25 mouse cellular contexts compared by ENCODE assay signal in the genomic region with DNA sequence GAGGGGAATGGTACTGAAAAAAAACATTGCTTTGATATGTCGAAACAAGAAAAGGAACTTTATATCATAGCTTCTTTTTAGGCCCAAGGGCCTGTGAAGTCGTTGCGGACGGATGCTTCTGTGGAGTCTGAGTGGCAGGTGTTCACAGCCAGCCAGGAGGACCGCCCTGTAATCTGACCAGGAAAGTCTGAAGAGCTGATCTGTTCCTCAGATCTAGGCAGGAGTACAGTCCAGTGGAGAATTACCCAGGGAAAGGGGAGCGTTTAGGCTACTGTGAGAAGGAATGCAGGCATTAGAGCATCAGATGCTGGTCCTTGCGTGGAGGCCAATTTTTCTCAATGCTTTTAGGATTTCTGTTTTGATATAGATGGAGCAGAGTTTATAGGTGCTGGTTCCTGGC.
DNase-seq lines count a peak whose midpoint lies in the region; ATAC-seq and TF ChIP-seq lines count a peak whose summit lies in the region.
"Had no signal": no experiment of that assay in that cellular context is flagged by ENCODE, and none has a peak within 500 bp of the region (broad histone marks: within the 10 kb centered on the region; RNA-seq: fewer than 3 reads in every experiment).

No protein-coding gene starts in this region.

- TF ChIP-seq POLR2A in kidney, adult 2 months (IDR thresholded peaks at IDR 0.05; ENCODE audit: low read depth, low read length): no peak

- TF ChIP-seq EP300 in lung, postnatal 0 days (IDR thresholded peaks at IDR 0.05): no peak

- no peak for TF ChIP-seq CTCF in kidney, adult 2 months (conservative IDR thresholded peaks at IDR 0.05; ENCODE audit: insufficient read depth, insufficient read length, low read depth, low read length)
- TF ChIP-seq CTCF in lung, embryonic 14.5 days (IDR thresholded peaks at IDR 0.05; ENCODE audit: low read depth): no peak
- TF ChIP-seq CTCF in lung, postnatal 0 days (IDR thresholded peaks at IDR 0.05): no peak

- intact Hi-C loops in gastrocnemius, postnatal 36 days (cut with DNase I): no loop called here

- H3K9me3 ChIP-seq in kidney, embryonic 14.5 days (ENCODE audit: control insufficient read depth, low read length): no peaks in the 10 kb centered on the region
- no peaks in the 10 kb centered on the region for H3K9me3 ChIP-seq in kidney, embryonic 16.5 days (ENCODE audit: low read length)
- H3K9me3 ChIP-seq in lung, embryonic 14.5 days (ENCODE audit: low read depth, low read length): no peaks in the 10 kb centered on the region
- H3K9me3 ChIP-seq in lung, postnatal 0 days (ENCODE audit: low read length): no peaks in the 10 kb centered on the region
- H3K9me3 ChIP-seq: embryonic facial prominence, embryonic 10.5 days; embryonic facial prominence, embryonic 12.5 days; forebrain, embryonic 13.5 days; G1E had no signal

- WGBS in kidney, embryonic 14.5 days: 47% methylated on average over 7 of the region's 7 CpGs
- 69% methylated on average over 7 of the region's 7 CpGs for WGBS in kidney, adult 2 months
- WGBS in kidney, embryonic 16.5 days: 34% methylated on average over 7 of the region's 7 CpGs
- 51% methylated on average over 7 of the region's 7 CpGs for WGBS in lung, embryonic 14.5 days
- 68% methylated on average over 7 of the region's 7 CpGs for WGBS in lung, postnatal 0 days

- H3K27ac ChIP-seq in kidney, embryonic 14.5 days (ENCODE audit: low read depth, low read length): no peak overlapping the region
- H3K27ac ChIP-seq in kidney, adult 2 months (ENCODE audit: insufficient read depth, low read depth, low read length): no peak overlapping the region
- H3K27ac ChIP-seq in kidney, embryonic 16.5 days (ENCODE audit: low read length): no peak overlapping the region
- H3K27ac ChIP-seq in lung, embryonic 14.5 days (ENCODE audit: low read depth): peak overlapping the region; percentile 30; the same call in 1 of the 2 replicates
- no peak overlapping the region for H3K27ac ChIP-seq in lung, postnatal 0 days (ENCODE audit: low read length)
- H3K27ac ChIP-seq: embryonic facial prominence, embryonic 10.5 days; embryonic facial prominence, embryonic 12.5 days; forebrain, embryonic 13.5 days had no signal

- H3K4me2 ChIP-seq in kidney, embryonic 14.5 days (replicated peaks; ENCODE audit: low read depth, low read length): no peak overlapping the region
- no peak overlapping the region for H3K4me2 ChIP-seq in kidney, embryonic 16.5 days (replicated peaks; ENCODE audit: low read depth, low read length)
- H3K4me2 ChIP-seq in lung, embryonic 14.5 days: no peak overlapping the region
- no peak overlapping the region for H3K4me2 ChIP-seq in lung, postnatal 0 days (replicated peaks; ENCODE audit: low read depth, low read length)
- H3K4me2 ChIP-seq: embryonic facial prominence, embryonic 12.5 days; forebrain, embryonic 13.5 days had no signal

- H3K4me1 ChIP-seq in kidney, embryonic 14.5 days (ENCODE audit: control insufficient read depth, insufficient read depth, low read length): no peaks in the 10 kb centered on the region
- H3K4me1 ChIP-seq in kidney, adult 2 months (ENCODE audit: control insufficient read depth, insufficient read depth, low read length): no peaks in the 10 kb centered on the region
- no peaks in the 10 kb centered on the region for H3K4me1 ChIP-seq in kidney, embryonic 16.5 days (ENCODE audit: insufficient read depth, low read length)
- no peaks in the 10 kb centered on the region for H3K4me1 ChIP-seq in lung, embryonic 14.5 days (ENCODE audit: insufficient read depth)
- no peaks in the 10 kb centered on the region for H3K4me1 ChIP-seq in lung, postnatal 0 days (ENCODE audit: insufficient read depth, low read depth, low read length)
- H3K4me1 ChIP-seq: embryonic facial prominence, embryonic 10.5 days; forebrain, embryonic 13.5 days had no signal

- no peaks in the 10 kb centered on the region for H3K27me3 ChIP-seq in kidney, embryonic 14.5 days (ENCODE audit: control insufficient read depth, insufficient read depth, low read length)
- H3K27me3 ChIP-seq in kidney, adult 2 months (replicated peaks; ENCODE audit: control insufficient read depth, insufficient read depth, low read length): no peaks in the 10 kb centered on the region
- H3K27me3 ChIP-seq in kidney, embryonic 16.5 days (ENCODE audit: insufficient read depth, low read length): no peaks in the 10 kb centered on the region
- no peaks in the 10 kb centered on the region for H3K27me3 ChIP-seq in lung, embryonic 14.5 days (ENCODE audit: insufficient read depth, low read length)
- H3K27me3 ChIP-seq in lung, postnatal 0 days (replicated peaks; ENCODE audit: insufficient read depth, low read length): no peaks in the 10 kb centered on the region
- H3K27me3 ChIP-seq: CH12.LX; embryonic facial prominence, embryonic 12.5 days; forebrain, embryonic 13.5 days; Patski had no signal

- H3K36me3 ChIP-seq in kidney, embryonic 14.5 days (ENCODE audit: control insufficient read depth, insufficient read depth, low read length): no peaks in the 10 kb centered on the region
- no peaks in the 10 kb centered on the region for H3K36me3 ChIP-seq in kidney, adult 2 months (ENCODE audit: control insufficient read depth, insufficient read depth, low read length)
- H3K36me3 ChIP-seq in kidney, embryonic 16.5 days (ENCODE audit: insufficient read depth, low read length): no peaks in the 10 kb centered on the region
- H3K36me3 ChIP-seq in lung, embryonic 14.5 days (ENCODE audit: insufficient read depth): no peaks in the 10 kb centered on the region
- no peaks in the 10 kb centered on the region for H3K36me3 ChIP-seq in lung, postnatal 0 days (ENCODE audit: insufficient read depth, low read length)
- H3K36me3 ChIP-seq: embryonic facial prominence, embryonic 10.5 days; embryonic facial prominence, embryonic 12.5 days; G1E had no signal

- peak; percentile 66; the same call in 1 of the 2 replicates for ATAC-seq in kidney, embryonic 14.5 days (ENCODE audit: low FRiP score, low TSS enrichment)
- peak; percentile 70; the same call in 1 of the 2 replicates for ATAC-seq in kidney, embryonic 16.5 days (ENCODE audit: low FRiP score, low TSS enrichment)
- ATAC-seq in lung, embryonic 14.5 days (ENCODE audit: insufficient read depth): no peak
- no peak for ATAC-seq in lung, postnatal 0 days
- ATAC-seq: activated CD4-positive, CD25-positive, alpha-beta regulatory T cell, adult 4 months; CD4-positive, CD25-positive, alpha-beta regulatory T cell, adult 4 months; forebrain, embryonic 13.5 days; Patski had no signal

- H3K9ac ChIP-seq in kidney, embryonic 14.5 days (ENCODE audit: low read depth, low read length): no peak overlapping the region
- H3K9ac ChIP-seq in kidney, embryonic 16.5 days (replicated peaks; ENCODE audit: low read length): no peak overlapping the region
- H3K9ac ChIP-seq in lung, embryonic 14.5 days: no peak overlapping the region
- no peak overlapping the region for H3K9ac ChIP-seq in lung, postnatal 0 days (replicated peaks; ENCODE audit: low read depth)
- H3K9ac ChIP-seq: embryonic facial prominence, embryonic 12.5 days; forebrain, embryonic 13.5 days had no signal

- peak; percentile 8 for DNase-seq in gastrocnemius, postnatal 25 days
- DNase-seq in gastrocnemius, postnatal 36 days: no peak
- DNase-seq in kidney, adult 2 months: no peak
- DNase-seq in kidney, postnatal 14 days: no peak
- no peak for DNase-seq in lung, embryonic 14.5 days
- DNase-seq in lung, postnatal 0 days (ENCODE audit: low spot score): no peak
- DNase-seq: adrenal gland, adult 8-10 months; adrenal gland, postnatal 14 days; adrenal gland, postnatal 36 days; B cell, adult 2 months; cerebellum, adult 11-12 months; cerebellum, adult 2 months; cerebellum, adult 9-10 months; cerebellum, postnatal 10 days; cerebellum, postnatal 25 days had no signal

- H3K4me3 ChIP-seq in kidney, embryonic 14.5 days (ENCODE audit: low read length): no peak overlapping the region
- no peak overlapping the region for H3K4me3 ChIP-seq in kidney, adult 2 months (ENCODE audit: insufficient read depth, low read depth, low read length)
- no peak overlapping the region for H3K4me3 ChIP-seq in kidney, embryonic 16.5 days (ENCODE audit: low read length)
- no peak overlapping the region for H3K4me3 ChIP-seq in lung, embryonic 14.5 days (ENCODE audit: low read depth, low read length)
- H3K4me3 ChIP-seq in lung, postnatal 0 days (ENCODE audit: low read depth, low read length): no peak overlapping the region
- H3K4me3 ChIP-seq: embryonic facial prominence, embryonic 10.5 days; embryonic facial prominence, embryonic 12.5 days; forebrain, embryonic 13.5 days had no signal

Comparison
In these comparisons a context has a peak if more than half of its experiments do, and no peak if none do; other contexts are left out.
1. ATAC-seq: peak in kidney, embryonic 14.5 days (single experiment) and kidney, embryonic 16.5 days (single experiment); none in lung, embryonic 14.5 days (single experiment) and lung, postnatal 0 days (single experiment).